Mouse (Mus musculus) megakaryocyte, adult 5-6 weeks (primary cell): ENCODE measurements around the gene Nxph2. TPM values are rescaled to one million over a fixed set of nuclear protein-coding genes. Genes with fewer than 3 reads are reported as not detected.
"Not testable (repeated sequence)": the region's sequence is repeated elsewhere in the genome, so short reads cannot be mapped to it uniquely, and the experiment has no call there.

ENCODE experiments used
- ATAC-seq: 2 replicates; pipeline ENCODE4 v1.8.0; 2016; ENCODE audit warnings: mild to moderate bottlenecking, inconsistent platforms; ENCODE audit not compliant: poor library complexity, severe bottlenecking
- total RNA-seq, 2 experiments: library from RNA; stranded (forward) in 1 of 2; stranded (reverse) in 1 of 2; fragments of 153-499, 151-499 nt in 1 of 2; fragments of 221-1000, 200-1000 nt in 1 of 2; gene quantifications; 2 replicates each; pipeline versions ENCODE4 v1.2.3 to v1.2.4; 2015 to 2017

Nxph2 gene
- not detected in 2 replicates for total RNA-seq (2015)
- total RNA-seq (2017): not detected in 2 replicates

DNA sequence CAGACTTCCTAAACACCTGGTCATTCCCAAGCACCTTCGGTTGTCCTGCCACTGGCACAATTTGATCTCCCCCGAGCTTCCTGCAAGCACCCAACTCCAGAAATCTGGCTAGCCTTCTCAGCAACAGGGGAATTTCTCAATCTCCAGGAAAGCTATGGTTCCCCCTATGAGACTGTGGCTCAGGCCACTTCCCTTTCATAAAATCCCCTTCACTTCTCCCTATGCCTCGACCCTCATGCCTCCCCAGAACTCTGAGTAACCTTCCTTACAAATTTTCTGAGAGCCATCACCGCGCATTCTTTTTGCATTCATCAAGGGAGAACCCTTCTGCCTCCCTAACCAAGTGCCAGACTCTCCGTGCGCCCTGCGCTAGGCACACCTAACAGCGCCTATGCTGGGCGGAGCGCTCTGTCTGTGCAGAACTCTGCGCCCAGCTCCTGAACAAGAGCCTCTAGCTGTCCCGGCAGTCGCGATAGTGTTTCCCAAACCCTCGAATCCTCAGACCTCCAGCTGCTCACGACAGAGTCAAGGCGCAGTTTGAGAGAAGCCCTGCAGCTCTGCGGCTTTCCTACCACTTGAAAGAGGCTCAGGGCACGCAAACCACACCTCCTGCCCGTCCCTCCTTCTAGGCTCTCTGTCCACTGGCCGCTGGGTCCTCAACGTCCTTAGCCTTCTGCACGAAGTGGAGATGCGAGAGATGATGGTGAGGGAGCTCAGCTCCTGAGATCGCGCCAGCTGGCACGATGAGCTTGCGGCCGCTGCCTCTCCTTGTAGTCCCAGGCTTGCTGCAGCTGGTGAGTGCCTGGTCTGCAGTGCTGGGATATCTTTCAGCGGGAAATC, at the start of gene Nxph2:
TSS of gene Nxph2 (plus strand) at position 501 of the 840 bp plus-strand sequence.
- no peak for ATAC-seq

GRCm38 (mm10) chr2:23290991-23291390, 30.1 kb upstream of the Nxph2 start:
- not testable (repeated sequence) for ATAC-seq

- no peak for ATAC-seq
These were observed 6.2 kb upstream of the Nxph2 start for GRCm38 (mm10) chr2:23314869-23315268.

Other genes with a start within 250 kb of the Nxph2 start
- gene Mastl, start 165.2 kb upstream of the Nxph2 start, total RNA-seq (2015): 12.8 and 19.3 TPM in 2 replicates
- gene Mastl, start 165.2 kb upstream of the Nxph2 start, total RNA-seq (2017): 14.8 and 17.3 TPM in 2 replicates
- gene Yme1l1, start 164.9 kb upstream of the Nxph2 start, total RNA-seq (2015): 66.5 and 77.7 TPM in 2 replicates
- 75.6 and 81.4 TPM in 2 replicates for gene Yme1l1, start 164.9 kb upstream of the Nxph2 start, total RNA-seq (2017)
- not detected in 2 replicates for gene 4931423N10Rik, start 113.8 kb upstream of the Nxph2 start, total RNA-seq (2015)
- gene 4931423N10Rik, start 113.8 kb upstream of the Nxph2 start, total RNA-seq (2017): not detected in 2 replicates